Mouse (Mus musculus): ENCODE measurements around the gene Olfr938. TPM values are rescaled to one million over a fixed set of nuclear protein-coding genes. Genes with fewer than 3 reads are reported as not detected.

Olfr938 gene
- not detected in 2 replicates for polyA plus RNA-seq (2015; fragmentation: Nextera tagmentation; extraction: Ambion mirVana)

DNA sequence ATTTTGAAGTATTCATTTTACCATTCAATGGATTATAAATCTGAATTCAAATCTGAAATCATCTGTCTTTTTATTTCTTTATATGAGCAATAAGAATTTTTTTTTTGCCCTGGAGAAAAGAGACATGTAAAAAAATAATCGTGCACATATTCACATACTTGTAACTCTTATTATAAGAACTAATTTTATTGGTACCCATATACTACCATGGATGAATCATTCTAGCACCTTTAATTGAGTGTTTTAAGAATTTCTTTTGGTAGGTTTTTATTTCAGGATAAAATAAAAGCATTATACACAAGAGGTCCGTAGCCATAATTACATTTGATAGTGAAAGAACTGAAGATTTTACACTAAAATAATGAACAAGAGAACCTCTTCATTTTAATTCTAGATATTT is at the start of gene Olfr938:
TSS of gene Olfr938 (minus strand) at position 101 of the 400 bp plus-strand sequence.
- Histone ChIP-seq H3K9me3 (ENCODE audit: low read length) (no peaks in the 10 kb centered on the region), H3K4me1 (ENCODE audit: insufficient read depth, low read length) (no peaks in the 10 kb centered on the region), H3K36me3 (ENCODE audit: insufficient read depth, low read length) (no peaks in the 10 kb centered on the region), H3K27ac (ENCODE audit: low read length) (no peak within 1 kb of the TSS), H3K4me2 (replicated peaks; ENCODE audit: low read depth, low read length) (no peak within 1 kb of the TSS), H3K9ac (replicated peaks; ENCODE audit: low read length) (no peak within 1 kb of the TSS), H3K4me3 (ENCODE audit: low read length) (no peak within 1 kb of the TSS), H3K27me3 (ENCODE audit: insufficient read depth, low read length) (no peaks in the 10 kb centered on the region)
- WGBS = 89% methylated on average over 2 of the region's 2 CpGs
- no peak for ATAC-seq (ENCODE audit: low FRiP score, low TSS enrichment)

GRCm38 (mm10) chr9:39127831-39128230 is 49.1 kb upstream of the Olfr938 start, which contains the start of gene Olfr27:
TSS of gene Olfr27 (plus strand) at chr9:39128131.
- H3K4me3 ChIP-seq (ENCODE audit: low read length) = no peak within 1 kb of the TSS
- no peak within 1 kb of the TSS for H3K4me2 ChIP-seq (replicated peaks; ENCODE audit: low read depth, low read length)
- no peak within 1 kb of the TSS for H3K27ac ChIP-seq (ENCODE audit: low read length)
- no peaks in the 10 kb centered on the region for H3K9me3 ChIP-seq (ENCODE audit: low read length)
- no peak for ATAC-seq (ENCODE audit: low FRiP score, low TSS enrichment)
- H3K4me1 ChIP-seq (ENCODE audit: insufficient read depth, low read length) = no peaks in the 10 kb centered on the region
- no peak within 1 kb of the TSS for H3K9ac ChIP-seq (replicated peaks; ENCODE audit: low read length)
- H3K27me3 ChIP-seq (ENCODE audit: insufficient read depth, low read length) = no peaks in the 10 kb centered on the region
- no peaks in the 10 kb centered on the region for H3K36me3 ChIP-seq (ENCODE audit: insufficient read depth, low read length)

DNA sequence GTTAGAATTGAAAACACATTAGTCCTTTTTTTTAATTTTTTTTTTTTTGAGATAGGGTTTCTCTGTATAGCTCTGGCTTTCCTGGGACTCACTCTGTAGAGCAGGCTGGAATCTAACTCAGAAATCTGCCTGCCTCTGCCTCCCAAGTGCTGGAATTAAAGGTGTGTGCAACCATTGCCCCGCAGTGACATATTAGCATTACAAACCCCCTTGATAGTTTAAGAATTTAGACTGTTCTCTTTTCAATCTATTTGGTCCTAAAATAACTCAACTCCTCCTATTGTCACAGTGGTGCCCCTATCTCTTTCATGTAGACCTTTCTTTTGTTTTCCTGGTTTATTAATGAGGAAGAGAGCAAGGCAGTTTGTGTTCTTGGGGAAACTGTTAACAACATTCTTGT is 48.6 kb upstream of the Olfr938 start:
- H3K9me3 ChIP-seq (ENCODE audit: low read length) = no peaks in the 10 kb centered on the region
- H3K27ac ChIP-seq (ENCODE audit: low read length) = no peak overlapping the region
- H3K9ac ChIP-seq (replicated peaks; ENCODE audit: low read length) = no peak overlapping the region
- H3K4me1 ChIP-seq (ENCODE audit: insufficient read depth, low read length) = no peaks in the 10 kb centered on the region
- 85% methylated on average over 1 of the region's 1 CpGs for WGBS
- H3K4me3 ChIP-seq (ENCODE audit: low read length) = no peak overlapping the region
- no peak for ATAC-seq (ENCODE audit: low FRiP score, low TSS enrichment)
- H3K27me3 ChIP-seq (ENCODE audit: insufficient read depth, low read length) = no peaks in the 10 kb centered on the region
- no peak overlapping the region for H3K4me2 ChIP-seq (replicated peaks; ENCODE audit: low read depth, low read length)
- no peaks in the 10 kb centered on the region for H3K36me3 ChIP-seq (ENCODE audit: insufficient read depth, low read length)

GRCm38 (mm10) chr9:39064851-39065250 is 13.8 kb downstream of the Olfr938 start, which contains the start of gene Olfr937:
TSS of gene Olfr937 (minus strand) at chr9:39064951.
- no peaks in the 10 kb centered on the region for H3K36me3 ChIP-seq (ENCODE audit: insufficient read depth, low read length)
- no peaks in the 10 kb centered on the region for H3K27me3 ChIP-seq (ENCODE audit: insufficient read depth, low read length)
- no peak within 1 kb of the TSS for H3K4me3 ChIP-seq (ENCODE audit: low read length)
- no peak within 1 kb of the TSS for H3K9ac ChIP-seq (replicated peaks; ENCODE audit: low read length)
- 79% methylated on average over 1 of the region's 1 CpGs for WGBS
- H3K9me3 ChIP-seq (ENCODE audit: low read length) = no peaks in the 10 kb centered on the region
- ATAC-seq (ENCODE audit: low FRiP score, low TSS enrichment) = no peak
- no peak within 1 kb of the TSS for H3K27ac ChIP-seq (ENCODE audit: low read length)
- no peak within 1 kb of the TSS for H3K4me2 ChIP-seq (replicated peaks; ENCODE audit: low read depth, low read length)
- H3K4me1 ChIP-seq (ENCODE audit: insufficient read depth, low read length) = no peaks in the 10 kb centered on the region

Small RNA genes within 50 kb of the gene (microRNA-seq; reads per million reads assigned to microRNA genes)
- not detected for gene Gm25032
- gene Gm25529 = not detected

Other genes with a start within 250 kb of the Olfr938 start
- not detected in 2 replicates for gene Olfr924, start 234.4 kb downstream of the Olfr938 start, polyA plus RNA-seq (2015; fragmentation: Nextera tagmentation; extraction: Ambion mirVana)
- gene Olfr26, start 223.8 kb downstream of the Olfr938 start, polyA plus RNA-seq (2015; fragmentation: Nextera tagmentation; extraction: Ambion mirVana) = not detected in 2 replicates
- gene Olfr926, start 201.8 kb downstream of the Olfr938 start, polyA plus RNA-seq (2015; fragmentation: Nextera tagmentation; extraction: Ambion mirVana) = not detected in 2 replicates
- gene Olfr930, start 149.1 kb downstream of the Olfr938 start, polyA plus RNA-seq (2015; fragmentation: Nextera tagmentation; extraction: Ambion mirVana) = not detected in 2 replicates
- gene Olfr933, start 106.6 kb downstream of the Olfr938 start, polyA plus RNA-seq (2015; fragmentation: Nextera tagmentation; extraction: Ambion mirVana) = not detected in 2 replicates
- not detected in 2 replicates for gene Olfr934, start 90.6 kb downstream of the Olfr938 start, polyA plus RNA-seq (2015; fragmentation: Nextera tagmentation; extraction: Ambion mirVana)
- not detected in 2 replicates for gene Olfr935, start 79.2 kb downstream of the Olfr938 start, polyA plus RNA-seq (2015; fragmentation: Nextera tagmentation; extraction: Ambion mirVana)
- not detected in 2 replicates for gene Olfr146, start 55.5 kb downstream of the Olfr938 start, polyA plus RNA-seq (2015; fragmentation: Nextera tagmentation; extraction: Ambion mirVana)
- not detected in 2 replicates for gene Olfr937, start 13.9 kb downstream of the Olfr938 start, polyA plus RNA-seq (2015; fragmentation: Nextera tagmentation; extraction: Ambion mirVana)
- gene Olfr27, start 49.2 kb upstream of the Olfr938 start, polyA plus RNA-seq (2015; fragmentation: Nextera tagmentation; extraction: Ambion mirVana) = not detected in 2 replicates
- gene Olfr943, start 87.4 kb upstream of the Olfr938 start, polyA plus RNA-seq (2015; fragmentation: Nextera tagmentation; extraction: Ambion mirVana) = not detected in 2 replicates
- gene Olfr944, start 123.0 kb upstream of the Olfr938 start, polyA plus RNA-seq (2015; fragmentation: Nextera tagmentation; extraction: Ambion mirVana) = not detected in 2 replicates
- not detected in 2 replicates for gene Olfr1537, start 171.1 kb upstream of the Olfr938 start, polyA plus RNA-seq (2015; fragmentation: Nextera tagmentation; extraction: Ambion mirVana)
- not detected in 2 replicates for gene Olfr945, start 197.9 kb upstream of the Olfr938 start, polyA plus RNA-seq (2015; fragmentation: Nextera tagmentation; extraction: Ambion mirVana)
- not detected in 2 replicates for gene Olfr948, start 247.2 kb upstream of the Olfr938 start, polyA plus RNA-seq (2015; fragmentation: Nextera tagmentation; extraction: Ambion mirVana)

All from kidney, embryonic 16.5 days (tissue).